Mouse (Mus musculus) ES-E14 (cell line): Measurements from ENCODE around the gene Mrpl36. TPM values are rescaled to one million over a fixed set of nuclear protein-coding genes. Genes with fewer than 3 reads are reported as not detected.

Experiments
- DNase-seq: peaks from one replicate; pipeline ENCODE4 v3.0.0-alpha.2; 2013; ENCODE audit warnings: low read depth, low spot score
- H3K27ac ChIP-seq: 2 replicates; pipeline ENCODE4 v1.5.1; 2012; ENCODE audit warnings: low read depth, mild to moderate bottlenecking, low read length, moderate library complexity, mixed read lengths; ENCODE audit not compliant: poor library complexity, insufficient read depth, severe bottlenecking
- H3K36me3 ChIP-seq: 2 replicates; pipeline ENCODE4 v1.6.1; 2012; ENCODE audit warnings: mild to moderate bottlenecking, low read length, moderate library complexity, mixed read lengths; ENCODE audit not compliant: control insufficient read depth, poor library complexity, insufficient read depth, severe bottlenecking
- H3K4me1 ChIP-seq, 2 experiments: fragments of 150-350 bp in 1 of 2; sonication (generic) in 1 of 2; 2 replicates each; pipeline ENCODE4 v1.6.1; 2012; ENCODE audit warnings: low read length in 2 of 2, mild to moderate bottlenecking in 1 of 2, mixed read lengths in 1 of 2; ENCODE audit not compliant: control insufficient read depth in 2 of 2, insufficient read depth in 2 of 2, poor library complexity in 1 of 2
- H3K4me3 ChIP-seq, 2 experiments: fragments of 150-350 bp in 1 of 2; sonication (generic) in 1 of 2; 2 replicates each; pipeline ENCODE4 v1.5.1; 2012; ENCODE audit warnings: low read length in 2 of 2, low read depth in 1 of 2, mild to moderate bottlenecking in 1 of 2, mixed read lengths in 1 of 2; ENCODE audit not compliant: insufficient read depth in 1 of 2, poor library complexity in 1 of 2, severe bottlenecking in 1 of 2
- H3K9ac ChIP-seq: 2 replicates; pipeline ENCODE4 v1.6.1; 2012; ENCODE audit warnings: low read depth, mild to moderate bottlenecking, low read length, mixed read lengths; ENCODE audit not compliant: poor library complexity, insufficient read depth, severe bottlenecking
- H3K9me3 ChIP-seq: fragments of 150-350 bp; sonication (generic); 2 replicates; pipeline ENCODE4 v1.6.1; 2012; ENCODE audit warnings: low read depth, mild to moderate bottlenecking, low read length; ENCODE audit not compliant: control insufficient read depth, insufficient read depth
- CHD2 ChIP-seq: IDR thresholded peaks from 2 replicates; pipeline ENCODE4 v1.6.1; 2014; ENCODE audit warnings: mild to moderate bottlenecking, low read depth, low read length, inconsistent platforms
- HCFC1 ChIP-seq: IDR thresholded peaks from 2 replicates; pipeline ENCODE4 v1.6.1; 2012; ENCODE audit warnings: low read length, inconsistent platforms, borderline replicate concordance; ENCODE audit not compliant: insufficient read depth
- MAFK ChIP-seq: IDR thresholded peaks from 2 replicates; pipeline ENCODE4 v1.6.1; 2014; ENCODE audit warnings: mild to moderate bottlenecking, low read depth, low read length, inconsistent platforms; ENCODE audit not compliant: insufficient read depth
- ZC3H11A ChIP-seq: IDR thresholded peaks from 2 replicates; pipeline ENCODE4 v1.6.1; 2012; ENCODE audit warnings: low read depth, mild to moderate bottlenecking, inconsistent platforms, low read length, borderline replicate concordance
- ZNF384 ChIP-seq: IDR thresholded peaks from 2 replicates; pipeline ENCODE4 v1.6.1; 2012; ENCODE audit warnings: low read depth, low read length, inconsistent platforms
- in situ Hi-C, 2 experiments: fragments of 600-800 bp; cut with MboI; formaldehyde crosslinking; loops; one replicate each; pipeline ENCODE4 v1.15.1; 2025; ENCODE audit warnings: low sequenced_read_pairs in 2 of 2, inconsistent platforms in 1 of 2; ENCODE audit not compliant: unreplicated experiment in 2 of 2
- total RNA-seq: library from RNA; depleted of rRNA; stranded (reverse); fragments of 300-350 nt; gene quantifications from 2 replicates; pipeline ENCODE4 v1.2.3, GENCODE M21; 2012; rRNA removed

Gene Mrpl36
- 95.7 and 96.1 TPM in 2 replicates for total RNA-seq

- DNase-seq, result peak; percentile 83
- peak within 1 kb of the TSS; percentile 97 for H3K9ac ChIP-seq
- TF ChIP-seq ZNF384 (no peak), HCFC1 (peak; percentile 76; the same call in 1 of the 2 replicates), CHD2 (peak; percentile 47; the same call in 1 of the 2 replicates)
- peak within 1 kb of the TSS; percentile 88 to 97 for H3K4me3 ChIP-seq
- H3K9me3 ChIP-seq, result no peaks in the 10 kb centered on the region
- H3K4me1 ChIP-seq, result peaks cover 3 to 4% of the 10 kb centered on the region in 2 experiments; a peak in 3 of 4 replicates
- in situ Hi-C loops, result no loop called here
- H3K27ac ChIP-seq, result peak within 1 kb of the TSS; percentile 93
- H3K36me3 ChIP-seq, result peaks cover 24% of the 10 kb centered on the region
Measured at GRCm38 (mm10) chr13:73327827-73328698, at the start of gene Mrpl36, which contains the start of gene Ndufs6. Gene Mrpl36 (plus strand): TSS chr13:73328513. Gene Ndufs6 (minus strand): TSS chr13:73328542.

- no peak overlapping the region for H3K4me3 ChIP-seq
- no peak overlapping the region for H3K9ac ChIP-seq
- peaks cover 0 to 3% of the 10 kb centered on the region in 2 experiments; a peak in 1 of 4 replicates for H3K4me1 ChIP-seq
- TF ChIP-seq CHD2 (no peak), ZC3H11A (no peak), HCFC1 (no peak), ZNF384 (no peak), MAFK (no peak)
- no peaks in the 10 kb centered on the region for H3K9me3 ChIP-seq
- no peak overlapping the region for H3K27ac ChIP-seq
- no peak for DNase-seq
- no peaks in the 10 kb centered on the region for H3K36me3 ChIP-seq
- in situ Hi-C loops, result no loop called here
Measured at GRCm38 (mm10) chr13:73279196-73279595, 49.1 kb upstream of the Mrpl36 start.

GRCm38 (mm10) chr13:73282407-73282806 lies 45.9 kb upstream of the Mrpl36 start:
- H3K27ac ChIP-seq, result no peak overlapping the region
- in situ Hi-C loops, result no loop called here
- H3K4me3 ChIP-seq, result no peak overlapping the region
- H3K9ac ChIP-seq, result no peak overlapping the region
- DNase-seq, result no peak
- H3K4me1 ChIP-seq, result peaks cover 0 to 5% of the 10 kb centered on the region in 2 experiments; a peak in 1 of 4 replicates
- H3K9me3 ChIP-seq, result no peaks in the 10 kb centered on the region
- TF ChIP-seq ZNF384, result no peak
- TF ChIP-seq ZC3H11A, result no peak
- no peak for TF ChIP-seq CHD2
- no peak for TF ChIP-seq HCFC1
- no peak for TF ChIP-seq MAFK
- H3K36me3 ChIP-seq, result no peaks in the 10 kb centered on the region

GRCm38 (mm10) chr13:73283534-73283933 lies 44.8 kb upstream of the Mrpl36 start:
- Histone ChIP-seq H3K36me3 (no peaks in the 10 kb centered on the region), H3K9ac (no peak overlapping the region), H3K4me1 (peaks cover 0 to 5% of the 10 kb centered on the region in 2 experiments; a peak in 1 of 4 replicates), H3K4me3 (no peak overlapping the region), H3K9me3 (no peaks in the 10 kb centered on the region), H3K27ac (no peak overlapping the region)
- TF ChIP-seq HCFC1, result no peak
- TF ChIP-seq MAFK, result no peak
- no peak for TF ChIP-seq ZC3H11A
- no peak for TF ChIP-seq CHD2
- TF ChIP-seq ZNF384, result no peak
- DNase-seq, result no peak
- in situ Hi-C loops, result no loop called here
